Mouse (Mus musculus): ENCODE measurements around the gene Tmtc2. TPM values are rescaled to one million over a fixed set of nuclear protein-coding genes. Genes with fewer than 3 reads are reported as not detected.

Gene Tmtc2
- polyA plus RNA-seq, 1 experiment from 2014 or later = 10.9 TPM

- Histone ChIP-seq H3K27me3 (replicated peaks; ENCODE audit: control insufficient read depth, insufficient read depth, low read length) (no peaks in the 10 kb centered on the region), H3K4me2 (ENCODE audit: low read length) (no peak overlapping the region), H3K36me3 (ENCODE audit: control insufficient read depth, insufficient read depth, low read length) (no peaks in the 10 kb centered on the region), H3K4me1 (replicated peaks; ENCODE audit: control insufficient read depth, insufficient read depth, low read length) (no peaks in the 10 kb centered on the region), H3K4me3 (ENCODE audit: low read depth, low read length) (no peak overlapping the region), H3K9me3 (ENCODE audit: control insufficient read depth, low read length) (no peaks in the 10 kb centered on the region), H3K27ac (ENCODE audit: low read depth) (no peak overlapping the region), H3K9ac (ENCODE audit: low read length) (no peak overlapping the region)
- WGBS = 63% methylated on average over 5 of the region's 5 CpGs
- DNase-seq (ENCODE audit: low spot score) (no peak), ATAC-seq (replicated peaks; ENCODE audit: low FRiP score, low TSS enrichment, low read depth) (no peak)
Observed at GRCm38 (mm10) chr10:105428080-105428479, 146.2 kb downstream of the Tmtc2 start.

- 61% methylated on average over 7 of the region's 7 CpGs for WGBS
- no peak for DNase-seq (ENCODE audit: low spot score)
- H3K4me2 ChIP-seq (ENCODE audit: low read length) = no peak overlapping the region
Observed at GRCm38 (mm10) chr10:105427625-105428024, 146.6 kb downstream of the Tmtc2 start.

GRCm38 (mm10) chr10:105425052-105425451 lies 149.2 kb downstream of the Tmtc2 start:
- Histone ChIP-seq H3K27ac (ENCODE audit: low read depth) (no peak overlapping the region), H3K27me3 (replicated peaks; ENCODE audit: control insufficient read depth, insufficient read depth, low read length) (no peaks in the 10 kb centered on the region), H3K4me1 (replicated peaks; ENCODE audit: control insufficient read depth, insufficient read depth, low read length) (no peaks in the 10 kb centered on the region), H3K4me2 (ENCODE audit: low read length) (no peak overlapping the region), H3K4me3 (ENCODE audit: low read depth, low read length) (no peak overlapping the region), H3K9ac (ENCODE audit: low read length) (no peak overlapping the region), H3K9me3 (ENCODE audit: control insufficient read depth, low read length) (no peaks in the 10 kb centered on the region), H3K36me3 (ENCODE audit: control insufficient read depth, insufficient read depth, low read length) (no peaks in the 10 kb centered on the region)
- DNase-seq (ENCODE audit: low spot score) (no peak), ATAC-seq (replicated peaks; ENCODE audit: low FRiP score, low TSS enrichment, low read depth) (no peak)
- 92% methylated on average over 1 of the region's 1 CpGs for WGBS

More at GRCm38 (mm10) chr10:105427625-105428024, 146.6 kb downstream of the Tmtc2 start:
- Histone ChIP-seq H3K9me3 (ENCODE audit: control insufficient read depth, low read length) (no peaks in the 10 kb centered on the region), H3K27ac (ENCODE audit: low read depth) (no peak overlapping the region), H3K27me3 (replicated peaks; ENCODE audit: control insufficient read depth, insufficient read depth, low read length) (no peaks in the 10 kb centered on the region), H3K4me3 (ENCODE audit: low read depth, low read length) (no peak overlapping the region), H3K9ac (ENCODE audit: low read length) (no peak overlapping the region), H3K36me3 (ENCODE audit: control insufficient read depth, insufficient read depth, low read length) (no peaks in the 10 kb centered on the region), H3K4me1 (replicated peaks; ENCODE audit: control insufficient read depth, insufficient read depth, low read length) (no peaks in the 10 kb centered on the region)
- no peak for ATAC-seq (replicated peaks; ENCODE audit: low FRiP score, low TSS enrichment, low read depth)

- H3K27ac ChIP-seq (ENCODE audit: low read depth) = no peak overlapping the region
- no peak overlapping the region for H3K4me3 ChIP-seq (ENCODE audit: low read depth, low read length)
- no peaks in the 10 kb centered on the region for H3K27me3 ChIP-seq (replicated peaks; ENCODE audit: control insufficient read depth, insufficient read depth, low read length)
- WGBS = 85% methylated on average over 3 of the region's 3 CpGs
- DNase-seq (ENCODE audit: low spot score) = no peak
- H3K9me3 ChIP-seq (ENCODE audit: control insufficient read depth, low read length) = no peaks in the 10 kb centered on the region
- no peak overlapping the region for H3K4me2 ChIP-seq (ENCODE audit: low read length)
- 0 out of 2 replicates have a peak, but pooled peaks cover 2% of the 10 kb centered on the region for H3K36me3 ChIP-seq (ENCODE audit: control insufficient read depth, insufficient read depth, low read length)
- no peak for ATAC-seq (replicated peaks; ENCODE audit: low FRiP score, low TSS enrichment, low read depth)
- H3K4me1 ChIP-seq (replicated peaks; ENCODE audit: control insufficient read depth, insufficient read depth, low read length) = no peaks in the 10 kb centered on the region
- H3K9ac ChIP-seq (ENCODE audit: low read length) = no peak overlapping the region
Observed at GRCm38 (mm10) chr10:105423187-105423586, 151.1 kb downstream of the Tmtc2 start.

GRCm38 (mm10) chr10:105417845-105418383 lies 156.3 kb downstream of the Tmtc2 start:
- H3K4me3 ChIP-seq (ENCODE audit: low read depth, low read length) = no peak overlapping the region
- ATAC-seq (replicated peaks; ENCODE audit: low FRiP score, low TSS enrichment, low read depth) (no peak), DNase-seq (ENCODE audit: low spot score) (no peak)
- H3K9me3 ChIP-seq (ENCODE audit: control insufficient read depth, low read length) = no peaks in the 10 kb centered on the region
- no peaks in the 10 kb centered on the region for H3K4me1 ChIP-seq (replicated peaks; ENCODE audit: control insufficient read depth, insufficient read depth, low read length)
- no peak overlapping the region for H3K27ac ChIP-seq (ENCODE audit: low read depth)
- H3K36me3 ChIP-seq (ENCODE audit: control insufficient read depth, insufficient read depth, low read length) = peaks cover 12% of the 10 kb centered on the region; the same call in 1 of the 2 replicates
- no peak overlapping the region for H3K9ac ChIP-seq (ENCODE audit: low read length)
- WGBS = 83% methylated on average over 15 of the region's 15 CpGs
- H3K4me2 ChIP-seq (ENCODE audit: low read length) = no peak overlapping the region
- H3K27me3 ChIP-seq (replicated peaks; ENCODE audit: control insufficient read depth, insufficient read depth, low read length) = no peaks in the 10 kb centered on the region

- Histone ChIP-seq H3K9me3 (ENCODE audit: control insufficient read depth, low read length) (no peaks in the 10 kb centered on the region), H3K9ac (ENCODE audit: low read length) (no peak overlapping the region), H3K27me3 (replicated peaks; ENCODE audit: control insufficient read depth, insufficient read depth, low read length) (no peaks in the 10 kb centered on the region), H3K4me2 (ENCODE audit: low read length) (no peak overlapping the region), H3K4me3 (ENCODE audit: low read depth, low read length) (no peak overlapping the region), H3K27ac (ENCODE audit: low read depth) (no peak overlapping the region), H3K36me3 (ENCODE audit: control insufficient read depth, insufficient read depth, low read length) (peaks cover 12% of the 10 kb centered on the region; the same call in 1 of the 2 replicates), H3K4me1 (replicated peaks; ENCODE audit: control insufficient read depth, insufficient read depth, low read length) (no peaks in the 10 kb centered on the region)
- WGBS = 84% methylated on average over 4 of the region's 4 CpGs
- ATAC-seq (replicated peaks; ENCODE audit: low FRiP score, low TSS enrichment, low read depth) (no peak), DNase-seq (ENCODE audit: low spot score) (no peak)
Observed at GRCm38 (mm10) chr10:105416601-105417000, 157.7 kb downstream of the Tmtc2 start.

- ATAC-seq (replicated peaks; ENCODE audit: low FRiP score, low TSS enrichment, low read depth) (no peak), DNase-seq (ENCODE audit: low spot score) (no peak)
- 93% methylated on average over 4 of the region's 4 CpGs for WGBS
- Histone ChIP-seq H3K4me3 (ENCODE audit: low read depth, low read length) (no peak overlapping the region), H3K4me2 (ENCODE audit: low read length) (no peak overlapping the region), H3K36me3 (ENCODE audit: control insufficient read depth, insufficient read depth, low read length) (no peaks in the 10 kb centered on the region; the same call in 1 of the 2 replicates), H3K9ac (ENCODE audit: low read length) (no peak overlapping the region), H3K27ac (ENCODE audit: low read depth) (no peak overlapping the region), H3K9me3 (ENCODE audit: control insufficient read depth, low read length) (no peaks in the 10 kb centered on the region), H3K27me3 (replicated peaks; ENCODE audit: control insufficient read depth, insufficient read depth, low read length) (no peaks in the 10 kb centered on the region), H3K4me1 (replicated peaks; ENCODE audit: control insufficient read depth, insufficient read depth, low read length) (no peaks in the 10 kb centered on the region)
Observed at GRCm38 (mm10) chr10:105405856-105406527, 168.3 kb downstream of the Tmtc2 start.

- Histone ChIP-seq H3K4me1 (replicated peaks; ENCODE audit: control insufficient read depth, insufficient read depth, low read length) (no peaks in the 10 kb centered on the region), H3K27me3 (replicated peaks; ENCODE audit: control insufficient read depth, insufficient read depth, low read length) (no peaks in the 10 kb centered on the region), H3K4me3 (ENCODE audit: low read depth, low read length) (no peak overlapping the region), H3K27ac (ENCODE audit: low read depth) (no peak overlapping the region), H3K9me3 (ENCODE audit: control insufficient read depth, low read length) (no peaks in the 10 kb centered on the region), H3K4me2 (ENCODE audit: low read length) (no peak overlapping the region), H3K9ac (ENCODE audit: low read length) (no peak overlapping the region), H3K36me3 (ENCODE audit: control insufficient read depth, insufficient read depth, low read length) (no peaks in the 10 kb centered on the region; the same call in 1 of the 2 replicates)
- no peak for ATAC-seq (replicated peaks; ENCODE audit: low FRiP score, low TSS enrichment, low read depth)
- WGBS = 79% methylated on average over 3 of the region's 3 CpGs
- DNase-seq (ENCODE audit: low spot score) = no peak
Observed at GRCm38 (mm10) chr10:105403931-105404330, 170.3 kb downstream of the Tmtc2 start.

- Histone ChIP-seq H3K36me3 (ENCODE audit: control insufficient read depth, insufficient read depth, low read length) (no peaks in the 10 kb centered on the region; the same call in 1 of the 2 replicates), H3K9me3 (ENCODE audit: control insufficient read depth, low read length) (no peaks in the 10 kb centered on the region), H3K4me1 (replicated peaks; ENCODE audit: control insufficient read depth, insufficient read depth, low read length) (no peaks in the 10 kb centered on the region), H3K4me3 (ENCODE audit: low read depth, low read length) (no peak overlapping the region), H3K4me2 (ENCODE audit: low read length) (no peak overlapping the region), H3K9ac (ENCODE audit: low read length) (no peak overlapping the region), H3K27ac (ENCODE audit: low read depth) (no peak overlapping the region), H3K27me3 (replicated peaks; ENCODE audit: control insufficient read depth, insufficient read depth, low read length) (no peaks in the 10 kb centered on the region)
- no peak for DNase-seq (ENCODE audit: low spot score)
- WGBS = 85% methylated on average over 5 of the region's 5 CpGs
- ATAC-seq (replicated peaks; ENCODE audit: low FRiP score, low TSS enrichment, low read depth) = no peak
Observed at GRCm38 (mm10) chr10:105402481-105402779, 171.8 kb downstream of the Tmtc2 start.
